Mouse (Mus musculus) gastrocnemius, postnatal 4 days (tissue): ENCODE measurements around the gene Grem1. TPM values are rescaled to one million over a fixed set of nuclear protein-coding genes. Genes with fewer than 3 reads are reported as not detected.
A peak's percentile ranks its signal among the peaks of the same experiment; 100 is the strongest.

ENCODE experiments used
- DNase-seq, 2 experiments: peaks; one replicate each; pipeline ENCODE4 v3.0.0; 2021 to 2022; ENCODE audit warnings: low spot score in 2 of 2, mixed read lengths in 2 of 2
- long read RNA-seq, 2 experiments: library from polyadenylated mRNA; stranded (forward); transcript quantifications; one replicate each; pipeline ENCODE4 v2.0.0; 2021
- total RNA-seq, 2 experiments: library from RNA; stranded (reverse); gene quantifications; 2 replicates each; pipeline ENCODE4 v1.2.3; 2021

Gene Grem1
- total RNA-seq, result under 1 TPM; 0.47 to 0.59 TPM
- long read RNA-seq, experiment 1, partial matches to known transcripts, result 0 of 1 reads
- long read RNA-seq, experiment 1, other reads (novel, unspliced or antisense), result 1 of 1 reads
- long read RNA-seq, experiment 2, partial matches to known transcripts, result 0 of 1 reads
- long read RNA-seq, experiment 2, other reads (novel, unspliced or antisense), result 1 of 1 reads

DNA sequence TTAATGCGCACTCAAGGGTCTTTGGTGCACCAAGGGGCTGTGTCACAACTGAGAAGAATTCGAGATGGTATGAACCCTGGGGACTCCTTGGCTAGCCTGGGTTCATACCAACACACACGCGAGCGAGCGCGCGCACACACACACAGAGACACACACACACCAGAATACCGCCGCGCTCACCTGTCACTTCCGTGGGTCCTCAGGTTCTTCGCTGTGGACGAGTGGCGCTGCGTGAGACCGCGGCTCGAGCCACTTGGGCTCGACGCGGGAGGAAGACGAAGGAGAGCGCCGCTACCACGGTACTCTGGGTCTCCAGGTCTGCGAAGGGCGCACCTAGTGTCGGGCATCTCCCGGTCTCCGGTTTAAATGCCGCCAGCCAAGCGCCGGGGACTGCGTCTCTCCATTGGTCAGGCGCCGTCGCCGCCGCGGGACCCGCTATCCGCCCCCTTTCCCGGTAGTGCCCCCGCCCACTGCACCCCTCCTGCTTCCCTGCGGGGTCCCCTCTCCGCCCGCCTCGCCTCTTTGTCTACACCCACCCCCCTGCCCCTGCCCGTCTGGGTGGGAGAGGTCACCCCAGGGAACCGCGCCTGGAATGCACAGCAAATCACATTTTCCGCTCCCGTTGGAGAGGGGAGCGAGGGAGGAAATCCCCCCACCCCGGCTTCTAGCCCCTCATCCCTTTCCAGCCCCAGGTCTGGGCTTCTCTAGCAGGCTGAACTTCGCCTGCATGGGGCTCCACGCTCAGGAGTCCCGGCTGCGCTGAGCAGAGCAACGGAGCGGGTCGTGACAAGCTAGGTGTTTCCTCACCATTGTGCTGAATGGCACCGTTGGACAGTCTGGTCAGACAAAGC lies at the start of gene Grem1:
Grem1 (minus strand) TSS at position 336 of the 851 bp plus-strand sequence.
- DNase-seq, result peak in 1 of 2 experiments; percentile 14

DNA sequence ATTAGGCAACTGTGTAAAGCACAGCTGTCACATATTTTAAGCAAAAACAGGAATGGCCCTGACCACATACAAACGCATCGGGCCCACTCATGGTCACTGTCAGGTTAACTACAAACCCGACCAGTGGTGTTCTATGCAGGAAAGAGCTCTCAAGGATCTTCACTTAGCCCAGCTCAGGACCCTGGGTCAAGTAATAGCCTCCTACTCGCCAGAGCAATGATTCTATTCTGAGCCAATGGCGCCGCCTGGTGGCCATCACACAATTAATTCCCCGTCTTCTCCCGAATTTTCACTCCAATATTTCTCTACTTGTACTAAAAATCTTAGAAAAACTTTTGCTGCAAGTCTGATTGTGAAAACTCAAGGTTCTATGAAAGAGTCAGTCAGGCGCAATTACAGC lies 49.2 kb upstream of the Grem1 start:
- peak; percentile 46 to 65 for DNase-seq

DNA sequence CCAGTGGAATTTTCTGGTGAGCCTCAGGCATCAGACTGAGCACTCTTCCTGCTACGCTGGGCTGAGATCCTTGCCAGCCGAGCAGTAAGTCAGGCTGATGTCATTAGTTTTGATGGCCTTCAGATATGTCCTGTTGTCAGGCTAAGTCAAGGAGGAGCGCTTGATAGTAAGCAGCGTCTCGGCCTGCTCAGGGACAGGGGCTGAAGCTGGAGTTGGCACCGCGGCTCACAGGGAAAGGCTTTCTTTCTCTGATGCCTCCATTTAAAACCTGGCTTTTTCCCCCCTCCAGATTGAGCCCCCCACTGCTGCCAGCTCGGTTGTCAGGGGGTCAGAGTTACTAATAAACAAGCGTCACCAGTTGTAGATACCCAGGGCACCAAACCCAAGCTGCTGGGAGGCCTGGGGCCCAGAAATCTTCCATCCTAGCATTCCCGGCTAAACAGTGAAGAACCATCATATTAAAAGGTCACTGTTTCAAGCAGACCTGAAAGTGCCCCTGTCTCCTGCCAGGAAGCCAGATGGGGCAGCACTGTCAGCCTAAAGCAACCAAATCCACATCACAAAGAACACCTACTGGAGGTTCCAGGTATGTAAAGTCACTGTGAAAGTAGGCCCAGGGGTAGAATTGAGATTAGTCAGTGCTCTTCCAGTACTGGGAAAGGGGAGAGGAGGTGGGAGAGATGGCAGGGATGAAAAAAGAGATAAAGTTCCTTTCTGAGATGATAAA lies 48.6 kb upstream of the Grem1 start:
- no peak for DNase-seq

- DNase-seq, result no peak
Measured at GRCm38 (mm10) chr2:113805765-113806164, 47.3 kb upstream of the Grem1 start.

- DNase-seq, result no peak
Measured at GRCm38 (mm10) chr2:113803753-113804152, 45.3 kb upstream of the Grem1 start.

DNA sequence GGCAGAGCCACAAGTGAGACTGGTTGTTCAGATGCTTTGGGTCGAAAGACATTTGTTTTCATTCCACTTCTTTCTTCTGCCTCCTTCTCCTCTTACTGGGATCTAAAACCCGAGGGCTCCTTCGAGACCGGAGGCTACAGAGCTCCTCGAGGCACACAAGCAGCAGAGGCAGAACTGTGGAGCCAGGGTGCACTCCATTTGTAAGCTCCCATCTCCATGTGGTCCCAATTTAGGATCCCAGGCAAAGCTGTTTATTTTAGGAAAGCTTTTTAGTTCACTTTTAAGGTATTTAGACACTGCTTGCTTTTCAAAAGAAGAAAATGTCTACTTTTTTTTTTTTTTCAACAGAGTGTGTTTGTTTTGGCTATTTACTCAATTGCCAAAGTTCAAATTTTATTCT lies 42.4 kb upstream of the Grem1 start:
- no peak for DNase-seq

- no peak for DNase-seq
Measured at GRCm38 (mm10) chr2:113798605-113799004, 40.2 kb upstream of the Grem1 start.

DNA sequence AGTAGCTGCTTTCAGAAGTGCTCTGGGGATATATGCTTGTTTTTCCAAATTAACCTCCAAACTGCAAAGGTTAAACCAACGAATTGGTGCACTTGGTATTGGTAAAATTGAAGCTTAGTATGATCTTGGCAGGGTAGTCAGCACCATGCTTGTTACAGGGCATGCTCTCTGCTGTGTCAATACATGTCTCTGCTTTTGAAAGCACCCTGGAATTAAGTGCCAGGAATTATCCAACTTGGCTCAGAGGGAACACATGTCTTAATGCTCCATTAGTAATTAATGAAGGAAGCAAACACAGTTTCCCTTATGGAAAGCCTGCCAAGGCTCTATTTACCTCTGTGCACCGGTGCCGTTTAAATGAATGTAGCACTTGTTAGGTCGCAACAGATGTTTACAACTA lies 36.7 kb upstream of the Grem1 start:
- DNase-seq, result no peak

GRCm38 (mm10) chr2:113793521-113793920 lies 35.1 kb upstream of the Grem1 start:
- no peak for DNase-seq

GRCm38 (mm10) chr2:113788821-113789387 lies 30.5 kb upstream of the Grem1 start:
- DNase-seq, result no peak

GRCm38 (mm10) chr2:113787882-113788281 lies 29.4 kb upstream of the Grem1 start:
- DNase-seq, result no peak

- no peak for DNase-seq
Measured at GRCm38 (mm10) chr2:113784851-113785250, 26.4 kb upstream of the Grem1 start.

GRCm38 (mm10) chr2:113781521-113781920 lies 23.1 kb upstream of the Grem1 start:
- DNase-seq, result no peak

GRCm38 (mm10) chr2:113781107-113781506 lies 22.7 kb upstream of the Grem1 start:
- DNase-seq, result no peak

DNA sequence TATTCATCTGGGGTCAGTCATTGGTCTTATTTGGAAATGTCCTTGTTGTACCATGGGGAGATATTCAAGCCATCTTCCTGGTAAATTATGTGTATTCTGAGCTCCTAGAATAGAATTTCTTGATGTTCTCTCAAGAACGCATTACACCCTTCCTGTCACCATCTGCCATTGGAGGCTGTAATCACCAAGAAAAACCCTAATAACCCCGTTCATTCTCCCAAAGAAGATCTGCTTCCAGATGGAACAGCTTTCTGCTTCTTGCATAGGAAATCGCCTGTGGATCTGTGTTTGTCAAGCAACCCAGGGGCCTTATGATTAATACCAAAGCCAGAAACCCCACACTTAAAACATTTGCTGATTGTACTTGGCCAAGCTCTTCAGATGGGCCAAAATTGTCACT lies 20.9 kb upstream of the Grem1 start:
- no peak for DNase-seq

DNA sequence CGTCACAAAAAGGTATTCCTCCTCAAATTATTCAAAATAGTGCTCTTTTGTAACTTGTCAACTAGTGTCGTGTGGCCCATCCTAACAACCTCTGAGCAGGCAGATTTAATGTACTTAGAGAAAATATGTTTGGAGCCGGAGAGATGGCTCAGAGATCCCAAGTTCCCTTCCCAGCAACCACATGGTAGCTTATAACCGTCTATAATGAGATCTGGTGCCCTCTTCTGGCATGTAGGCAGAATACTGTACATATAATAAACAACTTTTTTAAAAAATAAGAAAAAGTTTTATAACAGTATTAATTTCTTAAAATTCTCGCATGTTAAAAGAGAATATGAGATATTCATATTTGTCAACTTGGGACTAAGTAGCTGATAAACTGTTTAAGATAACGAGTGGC lies 19.6 kb upstream of the Grem1 start:
- DNase-seq, result no peak

DNA sequence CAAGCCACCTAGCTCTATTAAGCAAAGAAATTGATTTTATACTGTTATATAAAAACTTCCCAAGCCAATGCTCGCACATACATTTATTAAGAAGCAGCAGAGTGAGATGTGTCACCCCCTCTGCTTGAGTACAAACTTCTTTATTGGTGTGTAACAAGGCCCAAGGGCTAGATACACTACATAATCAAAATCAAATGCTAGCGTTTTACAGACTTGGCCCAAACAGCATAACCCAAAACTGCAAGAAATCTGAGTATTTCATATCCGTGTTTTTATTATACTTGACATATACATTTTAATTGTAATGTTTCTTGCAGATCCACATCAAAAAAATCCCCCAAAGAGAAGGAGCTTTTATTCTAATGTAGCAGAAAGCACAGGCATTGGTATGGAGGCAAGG lies 17.9 kb upstream of the Grem1 start:
- no peak for DNase-seq

DNA sequence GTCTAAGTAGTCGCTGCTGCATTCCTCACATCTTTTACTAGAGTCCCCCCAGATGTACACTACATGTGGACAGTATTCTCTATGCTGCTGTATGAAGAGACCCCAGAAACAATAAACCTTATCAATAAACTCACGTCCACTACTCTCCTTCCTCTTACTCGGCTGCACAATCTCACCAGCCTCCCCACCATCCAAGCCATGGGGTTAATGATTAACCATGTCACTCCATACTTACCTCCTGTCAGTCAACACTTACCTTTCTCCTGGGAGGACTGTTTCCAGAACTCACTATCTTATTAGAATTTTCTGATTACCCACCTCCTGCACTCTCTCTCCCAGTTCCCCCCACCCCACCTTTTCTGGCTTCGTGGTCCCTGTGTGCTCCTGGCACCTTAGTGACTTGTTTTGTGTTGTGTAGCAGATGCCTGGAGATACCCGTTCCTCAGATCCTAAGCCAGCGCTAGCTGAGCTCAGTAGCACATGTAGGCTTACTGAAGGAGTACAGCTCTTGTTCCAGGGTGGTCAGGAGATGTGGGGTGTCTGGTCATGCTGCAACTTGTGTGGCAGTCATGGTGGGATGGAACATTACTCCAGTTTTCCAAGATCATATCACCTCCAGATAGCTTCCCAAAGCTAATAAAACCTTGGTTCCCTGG lies 15.8 kb upstream of the Grem1 start:
- no peak for DNase-seq

DNA sequence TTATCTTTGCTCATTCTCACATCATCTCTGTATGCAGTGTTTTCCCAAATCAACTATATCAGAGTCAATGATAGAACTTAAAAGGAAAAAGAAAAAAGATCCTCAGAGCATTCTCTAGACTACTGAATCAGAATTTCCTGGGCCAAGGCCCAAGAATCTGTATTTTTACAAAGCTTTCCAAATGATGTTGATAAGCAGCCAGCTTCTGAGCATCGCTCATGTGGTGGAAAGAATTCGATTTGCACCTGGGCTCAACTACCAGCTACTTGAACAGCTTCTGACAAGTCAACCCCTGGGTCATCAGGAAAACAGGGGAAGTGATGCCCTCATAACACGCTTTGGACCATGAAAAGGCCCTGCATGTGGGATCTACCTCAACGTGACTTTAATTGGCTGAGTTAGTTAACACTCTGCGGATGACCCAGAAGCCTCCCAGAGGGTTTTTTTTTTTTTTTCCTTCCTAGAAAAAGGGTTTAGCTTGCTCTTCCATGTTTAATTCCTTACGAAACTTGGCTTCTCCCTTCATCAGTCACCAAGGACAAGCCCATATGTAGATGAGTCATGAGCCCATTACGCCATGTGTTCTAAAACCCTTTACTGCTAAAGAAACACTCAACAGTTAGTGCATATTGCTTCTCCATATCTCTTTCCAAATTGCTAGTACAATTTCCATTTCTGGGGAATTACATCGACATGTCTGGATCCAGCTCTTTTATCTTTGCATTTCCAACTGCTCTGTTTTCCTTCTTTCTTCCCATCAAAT lies 10.3 kb upstream of the Grem1 start:
- DNase-seq, result no peak

DNA sequence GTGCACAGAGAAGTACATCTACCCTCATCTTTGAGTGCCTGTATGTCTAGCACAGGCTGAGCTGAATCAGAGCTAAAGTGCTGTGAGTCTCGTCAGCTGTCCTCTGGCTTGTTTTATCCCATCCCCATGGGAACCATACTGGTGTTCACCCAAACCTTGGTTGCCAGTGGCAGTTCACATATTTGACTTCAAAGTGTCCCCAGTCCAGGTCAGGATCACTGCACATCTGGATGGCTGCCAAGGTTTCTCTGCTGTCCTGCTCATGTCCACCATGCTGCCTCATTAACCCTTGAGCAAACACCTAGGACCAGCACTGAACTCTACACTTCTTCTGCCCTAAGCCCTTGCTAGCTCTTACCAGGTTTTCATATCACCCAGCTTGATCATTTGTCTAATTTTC lies 7.4 kb upstream of the Grem1 start:
- DNase-seq, result no peak

DNA sequence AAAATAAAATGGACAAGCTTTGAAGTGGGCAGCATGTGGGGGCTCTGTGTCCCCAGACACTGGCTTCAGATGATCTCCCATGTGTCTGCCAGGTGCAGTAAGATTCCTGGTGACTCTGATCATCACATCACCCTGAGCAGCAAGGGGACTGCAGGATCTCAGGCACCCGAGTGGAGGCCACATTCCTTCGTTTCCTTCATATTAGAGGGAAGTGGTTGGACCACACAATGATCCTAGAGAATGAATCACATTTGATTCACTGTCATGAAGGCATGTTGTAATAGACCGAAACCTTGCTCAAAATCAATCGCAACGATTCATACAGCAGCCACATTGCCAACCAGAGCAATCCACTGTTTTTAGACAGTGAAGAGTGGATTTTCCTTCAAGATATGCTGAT lies 6.5 kb upstream of the Grem1 start:
- no peak for DNase-seq
